Mouse (Mus musculus): ENCODE measurements at regions not wholly inside any gene's neighbourhood (a gene's known extent, or its start where the extent isn't known, plus 50 kb on each side); places are given as distances from the start of the nearest gene placed in this dataset.
A peak's percentile ranks its signal among the peaks of the same experiment; 100 is the strongest.

- peak; percentile 8 to 21 for DNase-seq (ENCODE audit: low spot score in 2 of 2)
Observed at GRCm38 (mm10) chr12:60820979-60821378, 702.0 kb upstream of the Lrfn5 start.

Data from left cerebral cortex, adult 18-20 months (tissue).